Mouse (Mus musculus) layer of hippocampus, postnatal 25 days (tissue): ENCODE data around the gene Gm13539. TPM values are rescaled to one million over a fixed set of nuclear protein-coding genes. Genes with fewer than 3 reads are reported as not detected.

Experiments used
- DNase-seq, 2 experiments: peaks; one replicate each; pipeline ENCODE4 v3.0.0; 2022; ENCODE audit warnings: mixed read lengths in 2 of 2, low spot score in 1 of 2; ENCODE audit errors: extremely low spot score in 1 of 2
- total RNA-seq, 2 experiments: library from RNA; stranded (reverse); gene quantifications; 2 replicates each; pipeline ENCODE4 v1.2.3; 2021

Gm13539 gene
- total RNA-seq, 2 experiments from 2014 or later, result not detected

GRCm38 (mm10) chr2:25822806-25823205 is 40.7 kb downstream of the Gm13539 start, which contains the start of gene Lcn9:
Gene Lcn9 (plus strand): TSS chr2:25823153.
- DNase-seq, result peak in 1 of 2 experiments; percentile 24

- no peak for DNase-seq
Observed at GRCm38 (mm10) chr2:25824751-25825150, 42.7 kb downstream of the Gm13539 start.

- DNase-seq, result no peak
Observed at GRCm38 (mm10) chr2:25828344-25828947, 46.4 kb downstream of the Gm13539 start.

- DNase-seq, result no peak
Observed at GRCm38 (mm10) chr2:25830786-25831185, 48.7 kb downstream of the Gm13539 start.

GRCm38 (mm10) chr2:25836291-25836690 is 54.2 kb downstream of the Gm13539 start:
- DNase-seq, result peak; percentile 80 to 94

Other genes with a start within 250 kb of the Gm13539 start
- gene Traf2, start 235.3 kb upstream of the Gm13539 start, total RNA-seq, result 10 to 100 TPM in 1 of 2 experiments, 1 to 10 TPM in 1; 9.5 to 10.5 TPM
- 100 to 1,000 TPM; 211 to 232 TPM for gene Edf1, start 224.4 kb upstream of the Gm13539 start, total RNA-seq
- gene Mamdc4, start 207.4 kb upstream of the Gm13539 start, total RNA-seq, result 1 to 10 TPM; 1.9 to 2.3 TPM
- gene Phpt1, start 207.0 kb upstream of the Gm13539 start, total RNA-seq, result 10 to 100 TPM; 67.9 to 75.4 TPM
- 100 to 1,000 TPM; 104 to 117 TPM for gene Ajm1, start 200.5 kb upstream of the Gm13539 start, total RNA-seq
- 100 to 1,000 TPM; 128 to 145 TPM for gene Rabl6, start 173.7 kb upstream of the Gm13539 start, total RNA-seq
- gene Ccdc183, start 164.6 kb upstream of the Gm13539 start, total RNA-seq, result not detected
- gene Tmem141, start 160.3 kb upstream of the Gm13539 start, total RNA-seq, result 10 to 100 TPM; 21.3 to 24.7 TPM
- under 1 TPM; 0.44 to 0.80 TPM for gene Fcna, start 154.2 kb upstream of the Gm13539 start, total RNA-seq
- not detected for gene Lcn8, start 129.1 kb upstream of the Gm13539 start, total RNA-seq
- not detected for gene Lcn5, start 124.3 kb upstream of the Gm13539 start, total RNA-seq
- not detected for gene Lcn6, start 105.5 kb upstream of the Gm13539 start, total RNA-seq
- not detected for gene Lcn10, start 99.5 kb upstream of the Gm13539 start, total RNA-seq
- gene Obp2a, start 82.2 kb upstream of the Gm13539 start, total RNA-seq, result not detected
- gene Bmyc, start 75.5 kb upstream of the Gm13539 start, total RNA-seq, result 100 to 1,000 TPM in 1 of 2 experiments, 10 to 100 TPM in 1; 98.1 to 104 TPM
- not detected for gene Obp2b, start 45.2 kb upstream of the Gm13539 start, total RNA-seq
- not detected for gene Lcn3, start 16.7 kb upstream of the Gm13539 start, total RNA-seq
- not detected for gene Lcn11, start 5.2 kb upstream of the Gm13539 start, total RNA-seq
- gene Glt6d1, start 33.6 kb downstream of the Gm13539 start, total RNA-seq, result not detected
- not detected for gene Lcn9, start 40.9 kb downstream of the Gm13539 start, total RNA-seq
- not detected for gene Sohlh1, start 65.0 kb downstream of the Gm13539 start, total RNA-seq
- gene Kcnt1, start 81.5 kb downstream of the Gm13539 start, total RNA-seq, result 10 to 100 TPM; 33.6 to 37.2 TPM
- gene Camsap1, start 201.0 kb downstream of the Gm13539 start, total RNA-seq, result 100 to 1,000 TPM; 113 to 122 TPM
- gene Ubac1, start 239.5 kb downstream of the Gm13539 start, total RNA-seq, result 10 to 100 TPM; 58.1 to 68.6 TPM